Mouse (Mus musculus) 3134 (cell line): ENCODE measurements at regions not wholly inside any gene's neighbourhood (a gene's known extent, or its start where the extent isn't known, plus 50 kb on each side); places are given as distances from the start of the nearest gene placed in this dataset.

ENCODE experiments used
- DNase-seq: peaks from one replicate; pipeline ENCODE4 v3.0.0-alpha.2; 2011; ENCODE audit warnings: low spot score; ENCODE audit not compliant: insufficient read length; ENCODE audit errors: extremely low read depth

DNA sequence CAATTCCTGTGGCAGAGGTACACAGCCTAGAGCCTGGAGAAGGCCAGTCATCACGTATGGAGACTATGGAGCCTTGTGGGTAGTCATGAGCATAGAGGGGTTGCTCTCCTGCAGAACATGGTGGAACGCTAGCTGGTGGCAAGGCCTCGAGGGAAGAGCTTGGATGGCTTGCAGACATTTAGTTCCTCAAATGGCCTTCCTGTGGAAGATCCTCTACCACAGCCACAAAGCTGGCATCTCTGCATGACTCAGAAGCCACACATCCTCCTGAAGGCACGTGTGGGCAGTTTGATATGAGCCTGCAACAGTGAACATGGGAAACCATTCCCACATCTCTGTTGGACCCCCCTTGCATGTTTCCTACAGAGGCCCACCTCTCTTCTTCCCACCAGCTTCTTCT is 547.9 kb upstream of the Lrrc6 start:
- DNase-seq = no peak

DNA sequence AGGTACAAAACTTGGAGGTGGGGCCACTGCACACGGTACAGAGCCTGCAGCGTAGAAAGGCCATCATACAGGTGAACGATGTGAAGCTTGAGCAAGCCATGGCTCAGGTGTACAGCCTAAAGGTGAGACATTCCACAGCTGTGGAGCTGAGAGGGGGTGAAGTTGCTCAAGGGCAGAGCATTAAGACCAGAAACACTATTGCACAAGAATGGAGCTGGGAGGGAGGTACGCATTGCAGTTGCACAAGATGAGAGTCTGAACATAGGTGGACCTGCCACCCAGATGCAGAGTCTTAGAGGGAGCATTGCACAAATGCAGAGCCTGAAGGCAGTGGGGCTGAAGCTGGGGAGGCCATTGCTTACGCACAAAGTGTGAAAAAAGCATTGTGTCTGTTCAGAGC is 547.4 kb upstream of the Lrrc6 start:
- no peak for DNase-seq

DNA sequence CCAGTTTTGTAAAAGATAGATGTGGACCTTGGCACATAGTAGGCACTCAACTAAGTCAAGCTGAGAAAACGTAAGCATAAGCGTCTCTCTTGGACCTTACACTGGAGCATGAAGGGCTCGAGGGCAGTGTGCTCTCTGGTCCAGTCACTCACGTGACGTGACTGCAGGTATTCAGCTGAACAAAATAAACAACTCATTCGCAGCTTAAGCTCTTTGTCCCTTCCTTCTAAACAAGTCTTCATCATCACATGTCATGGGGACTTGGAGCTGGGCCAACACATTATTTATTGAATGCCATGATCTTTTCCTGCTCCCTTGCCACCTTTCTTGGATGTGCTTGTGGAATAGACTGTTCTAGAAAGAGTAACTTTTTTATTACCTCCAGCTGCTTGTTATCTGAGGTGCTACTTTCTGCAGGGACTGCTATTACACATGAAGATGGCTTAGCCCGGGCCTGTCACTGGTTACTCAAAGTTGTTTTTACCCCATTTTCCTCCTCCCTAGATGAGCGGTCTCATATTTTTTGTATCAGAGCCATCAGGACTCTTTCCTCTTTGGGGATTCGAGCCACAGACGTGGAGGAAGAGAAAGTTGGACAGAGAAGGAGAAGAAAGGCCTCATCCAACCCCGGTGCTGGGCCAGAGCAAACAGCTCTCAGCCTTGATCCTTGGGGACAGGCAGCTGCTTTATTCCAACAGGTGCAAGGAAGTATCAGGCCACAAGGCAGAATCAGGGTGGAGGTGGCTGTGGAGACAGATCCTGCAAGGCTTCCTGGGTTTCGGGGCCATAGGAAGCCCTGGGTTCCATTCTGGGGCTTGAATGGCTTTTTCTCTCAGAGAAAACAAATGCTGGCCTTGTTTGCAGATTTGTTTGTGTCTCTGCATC is 545.5 kb upstream of the Lrrc6 start:
- DNase-seq = no peak

DNA sequence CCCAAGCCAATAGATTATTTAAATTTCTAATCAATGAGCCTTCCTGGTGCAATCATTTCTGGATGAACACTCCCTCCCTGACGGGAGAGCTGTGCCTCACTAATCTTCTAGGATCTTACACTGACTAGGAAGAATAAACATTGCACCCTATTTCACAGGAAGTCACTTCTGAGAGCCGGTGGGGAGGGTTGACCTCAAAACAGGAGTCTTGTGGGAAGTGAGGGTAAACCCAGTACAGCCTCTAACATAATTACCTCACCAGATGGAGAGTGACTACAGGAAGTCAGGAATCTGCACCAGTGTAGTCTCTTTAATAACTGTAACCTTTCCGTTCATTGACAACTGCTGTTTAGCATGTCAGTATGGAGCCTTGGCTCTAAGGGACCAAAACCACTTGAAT is 544.6 kb upstream of the Lrrc6 start:
- DNase-seq = no peak

DNA sequence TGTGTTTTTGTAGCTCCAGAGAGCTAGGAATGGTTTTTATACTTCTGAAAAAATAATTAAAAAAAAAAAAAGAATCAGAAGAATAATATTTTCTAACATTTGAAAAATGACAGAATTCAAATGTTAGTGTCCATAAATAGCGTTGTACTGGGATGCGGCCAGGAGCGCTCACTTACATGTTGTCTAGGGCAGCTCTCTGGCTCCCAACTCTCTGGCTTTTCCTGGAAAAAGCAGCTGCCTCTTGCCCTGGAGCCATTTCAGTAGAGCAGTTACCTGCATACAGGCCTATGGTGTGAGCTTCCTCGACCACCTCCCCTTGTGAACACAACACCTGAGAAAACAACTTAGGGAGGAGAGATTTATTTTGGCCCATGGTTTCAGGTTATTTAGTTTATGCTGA is 544.1 kb upstream of the Lrrc6 start:
- no peak for DNase-seq

DNA sequence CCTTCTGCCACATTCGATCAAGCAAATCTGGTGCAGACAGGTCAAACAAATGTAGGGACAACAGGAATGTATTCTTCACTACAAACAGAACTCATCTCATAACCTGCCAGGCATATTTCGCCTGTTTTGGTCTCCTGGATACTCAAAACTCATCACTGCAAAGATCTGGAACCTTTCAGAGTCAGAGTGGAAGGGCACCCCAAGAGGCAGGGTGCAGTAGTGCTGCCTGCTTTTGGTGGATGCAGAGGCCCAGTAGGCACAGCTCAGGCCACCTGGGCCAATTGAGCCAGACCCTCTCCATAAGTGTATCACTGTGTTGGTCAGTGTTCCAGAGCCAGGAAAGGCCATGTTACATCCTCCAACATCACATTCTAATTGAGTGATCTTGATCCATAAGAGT is 541.4 kb upstream of the Lrrc6 start:
- DNase-seq = no peak

DNA sequence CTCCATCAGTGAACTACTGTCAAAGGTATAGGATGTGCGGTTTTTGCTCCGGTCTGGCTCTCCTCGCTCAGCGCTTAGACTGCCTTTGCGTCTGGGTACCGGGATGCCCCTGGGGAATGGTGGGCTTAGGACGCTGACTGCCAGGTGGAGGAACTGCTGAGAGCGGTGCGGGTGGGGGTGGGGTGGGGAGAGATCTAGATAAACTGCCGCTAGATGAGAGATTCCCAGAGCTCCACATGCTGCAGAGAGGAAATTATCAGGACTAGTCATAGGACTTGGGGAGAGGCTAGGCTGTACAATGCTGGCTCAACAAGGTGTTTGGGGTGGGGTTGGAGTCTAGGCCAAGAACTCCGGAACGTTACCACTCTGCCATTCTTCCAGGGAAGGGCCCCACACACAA is 539.5 kb upstream of the Lrrc6 start:
- peak; percentile 48 for DNase-seq

DNA sequence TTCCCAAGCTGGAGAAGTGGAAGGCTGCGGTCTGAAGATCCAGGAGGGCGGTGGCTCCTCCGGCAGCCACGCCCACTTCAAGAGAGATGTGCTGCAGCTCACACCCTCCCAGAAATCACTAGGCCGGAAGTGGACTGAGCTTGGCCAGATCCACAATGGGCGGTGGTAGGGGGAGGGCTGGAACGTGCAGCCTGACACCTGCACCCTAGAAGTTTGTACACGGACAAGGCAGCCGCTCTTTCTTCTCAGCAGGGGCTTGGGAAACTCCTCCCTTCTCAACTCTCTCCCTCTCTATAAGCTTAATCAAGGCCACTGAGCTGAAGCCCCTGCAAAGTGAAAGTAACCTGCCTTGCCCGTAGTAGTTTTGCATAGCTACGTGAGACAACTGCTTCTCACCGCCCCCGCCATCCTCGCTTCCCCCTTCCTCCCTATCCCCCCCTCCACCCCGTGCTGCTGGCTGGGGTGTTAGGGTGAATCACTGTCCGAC is 538.8 kb upstream of the Lrrc6 start:
- DNase-seq = peak; percentile 88

DNA sequence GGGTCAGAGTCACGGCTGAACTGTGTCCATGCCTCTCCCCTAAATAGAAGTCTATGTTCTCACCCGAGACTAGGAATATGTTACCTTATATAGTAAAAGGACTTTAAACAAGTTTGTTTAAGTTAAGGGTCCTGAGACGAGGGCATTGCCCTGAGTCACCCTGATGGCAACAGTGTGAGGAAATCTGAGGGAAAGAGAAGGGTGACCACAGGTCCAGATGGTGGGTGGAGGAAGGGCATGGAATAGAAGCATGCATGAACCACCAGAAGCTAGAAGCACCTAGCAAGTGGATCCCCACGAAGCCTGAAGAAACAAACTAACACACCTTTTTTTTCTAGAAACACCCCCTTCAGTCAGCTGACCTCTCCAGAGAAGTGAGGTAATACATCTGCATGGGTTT is 536.9 kb upstream of the Lrrc6 start:
- peak; percentile 34 for DNase-seq

DNA sequence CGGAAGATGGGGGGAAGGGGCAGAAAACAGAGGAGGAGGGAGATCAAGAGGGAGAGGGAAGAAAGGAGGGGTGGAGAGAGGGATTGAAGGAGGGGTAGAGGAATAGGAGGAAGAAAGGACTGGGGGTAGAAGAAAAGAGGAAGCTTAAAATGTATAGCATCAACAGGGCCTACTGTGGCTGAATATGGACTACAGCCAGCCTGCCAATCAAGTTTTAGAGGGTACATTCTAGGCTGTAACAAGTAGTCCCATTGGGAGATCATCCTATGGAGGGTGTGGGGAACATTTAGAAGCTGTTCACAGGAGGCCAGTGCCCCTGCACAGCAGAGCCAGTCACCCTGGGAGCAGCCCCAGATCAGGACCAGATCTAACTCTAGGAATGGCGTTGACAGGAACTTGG is 535.6 kb upstream of the Lrrc6 start:
- DNase-seq = no peak

DNA sequence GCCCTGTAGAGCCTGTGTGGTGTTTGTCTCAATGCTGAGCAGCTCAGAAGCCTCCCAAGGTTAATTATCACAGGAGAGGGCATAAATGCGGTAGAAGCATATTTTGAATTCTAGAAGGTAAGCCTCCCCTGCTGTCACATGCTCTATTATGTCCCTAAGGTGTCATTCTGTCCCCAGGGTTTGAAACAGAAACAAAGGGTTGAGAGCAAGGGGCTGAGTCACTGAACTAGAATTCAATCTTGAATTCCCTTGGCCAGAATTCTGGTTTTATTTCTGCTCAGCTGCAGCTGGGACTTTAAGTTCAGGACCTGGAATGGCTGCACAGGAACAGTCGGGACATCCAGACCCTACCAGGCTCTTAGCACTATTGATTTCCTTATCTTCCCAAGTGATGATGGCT is 533.2 kb upstream of the Lrrc6 start:
- DNase-seq = peak; percentile 41

DNA sequence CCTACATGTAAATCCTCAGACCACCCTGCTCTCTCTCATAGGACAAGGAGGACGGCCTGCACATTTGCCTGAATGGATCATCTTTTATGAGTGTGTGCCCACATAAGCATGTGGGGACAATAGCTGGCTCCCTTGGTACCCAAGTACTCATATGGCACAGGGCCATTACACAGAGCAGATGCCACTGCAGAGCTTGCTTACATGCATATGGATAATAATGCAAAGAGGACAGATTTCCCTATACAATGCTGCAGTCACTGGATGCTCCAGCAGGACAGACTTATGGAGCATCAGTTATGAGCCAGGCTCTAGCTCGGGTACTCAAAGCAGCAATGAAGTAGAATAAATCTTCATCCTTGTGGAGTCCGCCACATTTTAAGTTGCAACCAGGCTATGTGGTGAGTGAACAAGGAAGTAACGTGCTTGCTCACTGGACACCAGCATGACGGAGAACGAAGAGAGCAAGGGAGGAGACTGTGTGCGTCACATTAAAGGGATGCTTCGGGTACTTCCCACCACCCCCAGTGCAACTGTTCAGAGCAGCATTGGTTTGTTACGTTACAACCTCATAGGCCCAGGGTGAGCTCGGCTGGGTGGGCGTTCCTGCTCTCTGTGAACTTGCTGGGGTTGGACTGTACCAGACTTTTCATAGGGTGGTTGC is 531.3 kb upstream of the Lrrc6 start:
- no peak for DNase-seq

DNA sequence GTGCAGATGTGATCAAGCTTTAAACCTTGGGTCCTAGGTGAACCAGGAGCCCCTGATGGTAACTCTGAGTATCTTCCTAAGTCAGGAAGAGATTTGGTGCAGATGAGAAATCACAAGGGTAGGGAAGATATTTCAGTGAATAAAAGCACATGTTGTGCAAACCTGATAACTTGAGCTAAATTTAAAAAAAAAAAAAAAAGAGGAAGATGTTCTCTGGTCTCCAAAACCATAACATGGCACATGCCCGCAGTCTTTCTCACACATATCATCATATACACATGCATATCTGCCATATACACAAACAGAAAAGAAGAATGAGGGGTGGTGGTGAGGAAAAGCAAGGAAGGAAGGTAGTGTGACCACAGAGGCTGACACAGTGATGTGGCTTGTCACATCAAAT is 530.3 kb upstream of the Lrrc6 start:
- DNase-seq = no peak

DNA sequence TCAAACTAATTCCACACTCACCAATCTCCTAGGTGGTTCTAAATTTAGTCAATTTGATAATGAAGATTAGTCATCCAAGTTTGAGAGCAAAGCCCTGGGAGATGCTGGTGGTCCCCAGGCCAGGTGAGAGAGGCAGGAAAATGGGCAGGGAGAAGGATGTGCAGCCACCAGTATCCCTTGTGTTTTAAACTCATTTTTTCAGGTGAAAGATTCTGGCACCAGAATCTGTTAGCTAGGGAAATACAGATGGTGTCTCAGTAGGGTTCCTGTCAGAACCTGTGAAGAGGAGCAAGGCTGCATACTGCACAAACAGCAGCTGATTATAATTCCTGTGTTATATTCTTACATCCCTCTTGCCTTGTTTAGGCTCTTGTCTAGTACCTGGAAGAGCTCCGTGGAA is 527.5 kb upstream of the Lrrc6 start:
- DNase-seq = no peak

DNA sequence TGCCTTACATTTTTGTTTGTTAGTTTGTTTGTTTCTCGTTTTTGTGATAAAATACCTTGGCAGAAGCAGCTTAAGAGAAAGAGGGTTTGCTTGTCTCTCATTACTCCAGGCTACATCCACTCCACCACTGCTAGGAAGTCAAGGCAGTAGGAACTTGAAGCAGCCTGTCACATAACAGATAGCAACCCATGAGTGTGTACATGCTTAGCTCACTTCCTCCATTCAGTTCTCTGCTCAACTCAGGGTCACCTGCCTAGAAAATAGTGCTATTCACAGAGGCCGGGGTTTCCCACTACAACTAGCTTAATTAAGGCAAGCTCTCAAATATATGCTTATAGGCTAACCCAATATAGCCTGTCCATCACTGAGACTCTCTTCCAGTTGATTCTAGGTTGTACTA is 527.0 kb upstream of the Lrrc6 start:
- no peak for DNase-seq

DNA sequence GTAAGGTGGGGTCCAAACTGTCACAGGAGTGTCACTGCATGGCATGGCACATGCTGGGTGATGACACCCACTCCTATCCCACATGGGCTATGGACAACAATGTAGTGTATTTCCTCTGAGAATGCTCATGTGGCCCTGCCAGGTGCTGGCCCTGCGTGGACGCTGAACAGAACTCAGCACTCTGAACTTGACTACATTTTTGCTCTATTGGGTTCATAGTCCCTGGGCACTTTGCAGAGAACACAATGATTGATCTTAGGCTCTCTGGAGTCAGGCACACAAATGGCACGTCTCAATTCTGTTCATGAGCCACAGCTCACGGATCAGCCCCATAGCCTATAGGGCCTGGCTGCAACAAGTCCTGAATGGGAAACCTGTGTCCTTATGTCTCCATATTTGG is 525.0 kb upstream of the Lrrc6 start:
- DNase-seq = no peak

DNA sequence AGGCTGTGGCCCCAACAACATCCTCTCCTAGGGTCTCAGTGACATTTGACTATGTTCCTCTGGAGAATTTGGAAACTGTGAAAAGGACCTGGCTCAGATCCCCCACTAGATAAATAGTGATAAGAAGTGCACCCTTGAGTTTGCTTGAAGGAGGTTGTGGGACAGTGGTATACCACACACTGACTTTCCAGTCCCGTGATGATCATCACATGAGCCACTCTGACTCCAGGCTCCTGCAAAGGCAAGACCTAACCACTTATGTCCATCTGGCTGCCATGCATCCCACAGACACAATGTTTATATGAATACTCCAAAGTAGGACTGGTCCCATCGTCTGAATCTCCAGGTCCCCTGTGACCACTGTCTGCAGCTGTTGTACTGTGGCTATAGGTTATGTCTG is 523.7 kb upstream of the Lrrc6 start:
- DNase-seq = peak; percentile 18

DNA sequence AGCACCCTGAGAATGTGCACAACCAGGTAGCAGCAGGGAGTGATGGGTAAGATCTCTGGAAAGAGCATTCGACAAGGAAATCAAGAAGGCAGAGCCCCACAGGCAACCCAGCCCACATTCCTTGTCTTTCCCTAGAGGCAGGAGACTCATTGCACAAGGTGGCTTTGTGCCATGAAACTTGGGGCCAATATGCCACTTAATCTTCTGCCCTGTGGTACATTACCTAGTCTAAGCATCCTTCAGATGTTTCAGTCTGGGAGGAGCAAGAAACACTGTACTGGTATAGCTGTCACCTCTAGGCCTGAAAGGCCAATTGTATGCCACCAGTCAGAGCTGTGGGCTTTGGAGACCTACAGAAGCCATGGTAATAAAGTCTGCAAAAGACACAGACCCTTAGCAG is 522.4 kb upstream of the Lrrc6 start:
- peak; percentile 64 for DNase-seq

DNA sequence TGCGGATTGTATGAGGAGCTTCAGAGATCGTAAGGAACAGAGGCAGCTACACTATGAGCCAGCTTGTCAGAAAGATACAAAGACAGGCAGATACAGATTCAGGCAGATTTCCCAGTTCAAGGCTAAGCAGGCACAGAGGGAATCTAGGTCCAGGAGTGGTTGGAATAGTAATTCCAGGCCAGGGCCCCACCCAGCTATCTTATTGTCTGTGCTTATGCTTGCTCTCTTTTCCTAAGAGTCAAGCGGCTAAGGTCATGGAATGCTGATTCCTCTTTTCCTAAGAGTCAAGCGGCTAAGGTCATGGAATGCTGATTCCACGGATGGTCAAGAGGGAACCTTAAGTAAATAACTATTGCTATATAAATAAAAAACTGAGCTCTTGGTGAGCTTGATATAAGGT is 520.7 kb upstream of the Lrrc6 start:
- DNase-seq = no peak

DNA sequence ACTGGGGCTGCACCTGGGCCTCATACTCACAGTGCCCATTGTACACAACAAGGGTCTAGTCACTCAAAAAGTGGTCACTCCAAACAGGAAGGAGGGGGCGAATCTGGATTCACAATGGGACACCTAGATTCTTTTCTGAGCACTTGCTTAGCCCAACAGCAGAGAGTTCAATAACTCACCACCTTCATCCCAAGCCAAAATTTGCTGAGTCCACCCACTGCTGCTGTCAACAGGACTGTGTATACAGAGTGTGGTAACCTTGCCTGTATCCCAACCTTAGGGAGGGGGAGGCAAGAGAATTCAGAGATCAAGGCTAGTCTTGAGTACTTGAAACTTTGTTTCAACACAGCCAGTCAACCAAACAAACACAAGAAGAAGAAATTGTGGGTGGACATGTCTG is 519.2 kb upstream of the Lrrc6 start:
- DNase-seq = no peak

DNA sequence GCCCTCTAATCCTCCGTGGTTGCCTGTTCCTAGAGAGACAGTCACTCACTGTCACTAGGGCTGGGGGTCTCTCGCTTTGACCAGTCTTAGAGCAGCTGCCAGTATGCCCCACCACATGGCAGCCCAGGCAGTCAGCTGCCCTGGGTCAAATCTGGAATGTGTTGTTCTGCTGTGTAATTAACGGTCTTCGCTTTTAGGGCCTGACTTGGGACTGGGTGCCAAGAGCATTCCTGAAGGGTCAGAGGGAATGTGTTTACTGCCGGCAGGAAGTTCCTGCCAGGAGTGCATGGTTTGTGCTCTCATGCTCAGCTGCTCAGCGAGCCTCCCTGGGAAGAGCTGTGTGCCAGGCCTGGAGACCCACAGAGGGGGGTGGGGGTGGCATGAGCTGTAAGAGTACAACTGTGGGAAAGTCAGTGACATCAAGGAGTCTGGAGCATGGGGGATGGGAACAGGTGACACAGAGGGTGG is 518.5 kb upstream of the Lrrc6 start:
- peak; percentile 67 for DNase-seq
